Mouse (Mus musculus) thymus, postnatal 0 days (tissue): ENCODE measurements around the gene Glis3. TPM values are rescaled to one million over a fixed set of nuclear protein-coding genes. Genes with fewer than 3 reads are reported as not detected.
A peak's percentile ranks its signal among the peaks of the same experiment; 100 is the strongest.

Experiments
- DNase-seq: peaks from one replicate; pipeline ENCODE4 v3.0.0-alpha.2; 2015; ENCODE audit warnings: low spot score
- polyA plus RNA-seq: library from polyadenylated mRNA; unstranded; fragments of >200 nt; fragmentation: Nextera tagmentation; extraction: Ambion mirVana; gene quantifications from 2 replicates; pipeline ENCODE4 v1.2.1, GENCODE M21; 2015

The Glis3 gene
- polyA plus RNA-seq, 1 experiment from 2014 or later: 0.59 TPM

- DNase-seq: no peak
Observed at GRCm38 (mm10) chr19:28335890-28336289, 344.0 kb downstream of the Glis3 start.

- no peak for DNase-seq
Observed at GRCm38 (mm10) chr19:28333007-28333766, 346.7 kb downstream of the Glis3 start.

- no peak for DNase-seq
Observed at GRCm38 (mm10) chr19:28328444-28329110, 351.3 kb downstream of the Glis3 start.

GRCm38 (mm10) chr19:28327536-28327935 lies 352.3 kb downstream of the Glis3 start:
- DNase-seq: no peak

GRCm38 (mm10) chr19:28306036-28306435 lies 373.8 kb downstream of the Glis3 start:
- DNase-seq: no peak

- no peak for DNase-seq
Observed at GRCm38 (mm10) chr19:28305510-28305909, 374.4 kb downstream of the Glis3 start.

- no peak for DNase-seq
Observed at GRCm38 (mm10) chr19:28302831-28303242, 377.0 kb downstream of the Glis3 start.

- DNase-seq: no peak
Observed at GRCm38 (mm10) chr19:28300226-28300625, 379.7 kb downstream of the Glis3 start.

GRCm38 (mm10) chr19:28299211-28299775 lies 380.6 kb downstream of the Glis3 start:
- no peak for DNase-seq

- DNase-seq: peak; percentile 48
Observed at GRCm38 (mm10) chr19:28298669-28299068, 381.2 kb downstream of the Glis3 start.

- no peak for DNase-seq
Observed at GRCm38 (mm10) chr19:28291596-28291995, 388.3 kb downstream of the Glis3 start.

GRCm38 (mm10) chr19:28289457-28289856 lies 390.4 kb downstream of the Glis3 start:
- no peak for DNase-seq

GRCm38 (mm10) chr19:28287431-28287830 lies 392.4 kb downstream of the Glis3 start:
- DNase-seq: no peak

GRCm38 (mm10) chr19:28284098-28284569 lies 395.7 kb downstream of the Glis3 start:
- DNase-seq: no peak

GRCm38 (mm10) chr19:28283241-28284097 lies 396.4 kb downstream of the Glis3 start:
- DNase-seq: no peak

GRCm38 (mm10) chr19:28281405-28281804 lies 398.5 kb downstream of the Glis3 start:
- DNase-seq: no peak

- DNase-seq: no peak
Observed at GRCm38 (mm10) chr19:28277104-28277503, 402.8 kb downstream of the Glis3 start.

GRCm38 (mm10) chr19:28274501-28274900 lies 405.4 kb downstream of the Glis3 start:
- DNase-seq: no peak

GRCm38 (mm10) chr19:28273946-28274345 lies 405.9 kb downstream of the Glis3 start:
- no peak for DNase-seq

GRCm38 (mm10) chr19:28266850-28267249 lies 413.0 kb downstream of the Glis3 start:
- DNase-seq: no peak

- no peak for DNase-seq
Observed at GRCm38 (mm10) chr19:28265776-28266175, 414.1 kb downstream of the Glis3 start.
